Mouse (Mus musculus) midbrain, embryonic 11.5 days (tissue): ENCODE measurements around the gene St8sia1. TPM values are rescaled to one million over a fixed set of nuclear protein-coding genes. Genes with fewer than 3 reads are reported as not detected.

ENCODE experiments used
- ATAC-seq: fragments of 200-750 bp; cut with Nextera tagmentation; 2 replicates; pipeline ENCODE4 v1.8.0; 2017; ENCODE audit warnings: moderate TSS enrichment, moderate library complexity; ENCODE audit not compliant: low FRiP score
- DNase-seq: peaks from one replicate; pipeline ENCODE4 v3.0.0; 2015; ENCODE audit warnings: low spot score; ENCODE audit errors: missing footprints
- H3K27ac ChIP-seq: fragments of 300-500 bp; sonication (generic); 2 replicates; pipeline ENCODE4 v1.5.1; 2014; ENCODE audit warnings: low read depth, low read length
- H3K27me3 ChIP-seq: fragments of 300-500 bp; sonication (generic); 2 replicates; pipeline ENCODE4 v1.6.1; 2014; ENCODE audit warnings: mild to moderate bottlenecking, low read length, moderate library complexity, mixed read lengths; ENCODE audit not compliant: control insufficient read depth, insufficient read depth
- H3K36me3 ChIP-seq: fragments of 300-500 bp; sonication (generic); 2 replicates; pipeline ENCODE4 v1.6.1; 2014; ENCODE audit warnings: mild to moderate bottlenecking, low read length, moderate library complexity, mixed read lengths; ENCODE audit not compliant: control insufficient read depth, insufficient read depth
- H3K4me1 ChIP-seq: fragments of 300-500 bp; sonication (generic); 2 replicates; pipeline ENCODE4 v1.6.1; 2014; ENCODE audit warnings: low read length; ENCODE audit not compliant: control insufficient read depth, insufficient read depth
- H3K4me2 ChIP-seq: fragments of 300-500 bp; sonication (generic); 2 replicates; pipeline ENCODE4 v1.6.1; 2014; ENCODE audit warnings: mild to moderate bottlenecking, moderate library complexity
- H3K4me3 ChIP-seq: fragments of 300-500 bp; sonication (generic); 2 replicates; pipeline ENCODE4 v1.5.1; 2014; ENCODE audit warnings: low read depth, low read length
- H3K9ac ChIP-seq: fragments of 300-500 bp; sonication (generic); 2 replicates; pipeline ENCODE4 v1.6.1; 2014; ENCODE audit warnings: low read length
- H3K9me3 ChIP-seq: fragments of 300-500 bp; sonication (generic); 2 replicates; pipeline ENCODE4 v1.6.1; 2016; ENCODE audit warnings: low read length; ENCODE audit not compliant: control insufficient read depth
- WGBS: fragments of 180-500 bp; shearing (Covaris S2); extraction: QIAGEN DNeasy Blood & Tissue Kit; methylation state at CpG from one replicate; pipeline ENCODE4 v1.1.7; 2014; 5-methylcytosine and 5-hydroxymethylcytosine counted together
- polyA plus RNA-seq: library from polyadenylated mRNA; unstranded; fragments of >200 nt; fragmentation: Nextera tagmentation; extraction: Ambion mirVana; gene quantifications from 2 replicates; pipeline ENCODE4 v1.2.1, GENCODE M21; 2014

St8sia1 gene
- polyA plus RNA-seq, 1 experiment from 2014 or later = 3.8 TPM

DNA sequence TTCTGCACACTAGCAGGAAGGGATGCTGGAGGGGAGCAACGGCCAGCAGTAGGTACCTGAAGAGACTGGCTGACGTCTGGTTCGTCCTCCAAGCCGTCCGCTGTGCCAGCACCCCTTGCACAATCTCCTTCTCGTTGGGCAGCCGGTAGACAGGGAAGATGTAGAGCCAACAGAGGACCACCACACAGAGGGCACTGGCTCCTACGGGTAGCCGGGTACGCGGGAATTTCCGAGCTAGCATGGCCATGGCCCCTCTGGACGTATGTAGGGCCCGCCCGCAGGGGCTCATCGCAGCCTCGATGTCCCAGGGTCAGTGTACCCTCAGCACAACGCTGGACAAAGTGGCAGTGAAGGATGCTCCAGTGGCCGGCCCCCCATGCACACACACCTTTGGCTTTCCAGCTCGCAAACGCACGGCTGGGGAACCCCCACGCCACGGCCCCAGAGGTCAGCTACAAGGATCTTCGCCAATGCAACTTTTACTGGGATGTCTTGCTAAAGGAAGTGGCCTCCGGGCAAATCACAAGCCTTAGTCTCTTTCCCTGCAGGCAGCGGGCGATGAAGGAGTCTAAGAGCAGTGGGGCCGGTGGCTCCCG, 674 bp downstream of the St8sia1 start:
- H3K9ac ChIP-seq = peak overlapping the region; percentile 88
- H3K4me2 ChIP-seq = peak overlapping the region; percentile 90
- peak overlapping the region; percentile 86; the same call in 1 of the 2 replicates for H3K27ac ChIP-seq
- DNase-seq = no peak
- H3K4me3 ChIP-seq = peak overlapping the region; percentile 65
- peak; percentile 33 for ATAC-seq
- no peaks in the 10 kb centered on the region; the same call in 1 of the 2 replicates for H3K9me3 ChIP-seq
- WGBS = 25% methylated on average over 30 of the region's 30 CpGs
- H3K36me3 ChIP-seq = no peaks in the 10 kb centered on the region
- no peaks in the 10 kb centered on the region for H3K27me3 ChIP-seq
- H3K4me1 ChIP-seq = peaks cover 3% of the 10 kb centered on the region; the same call in 1 of the 2 replicates

DNA sequence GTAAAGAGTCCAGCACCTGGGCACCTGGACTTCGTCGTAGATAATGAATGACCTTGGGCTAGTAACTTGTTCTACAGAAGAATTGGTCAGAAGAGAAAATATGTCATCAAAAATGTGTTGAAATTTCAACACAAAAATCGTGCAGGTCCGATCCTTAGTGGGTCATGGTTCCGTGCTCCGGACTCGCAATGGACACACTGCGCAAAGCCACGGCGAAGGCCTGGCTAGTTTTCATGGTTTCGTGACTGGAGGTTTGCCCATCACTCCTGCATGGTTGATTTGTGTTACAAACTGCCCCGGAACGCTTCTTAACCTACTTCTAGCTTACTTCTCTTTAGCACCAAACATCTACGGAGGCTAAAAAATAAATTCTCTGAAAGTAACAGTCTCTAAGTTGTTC, 1.4 kb downstream of the St8sia1 start:
- Histone ChIP-seq H3K27me3 (no peaks in the 10 kb centered on the region), H3K4me1 (peaks cover 3% of the 10 kb centered on the region; the same call in 1 of the 2 replicates), H3K4me2 (peak overlapping the region; percentile 90), H3K4me3 (peak overlapping the region; percentile 65), H3K36me3 (no peaks in the 10 kb centered on the region), H3K9me3 (no peaks in the 10 kb centered on the region; the same call in 1 of the 2 replicates), H3K27ac (no peak overlapping the region), H3K9ac (no peak overlapping the region; the same call in 1 of the 2 replicates)
- DNase-seq (peak; percentile 79), ATAC-seq (no peak)
- WGBS = 92% methylated on average over 14 of the region's 14 CpGs

DNA sequence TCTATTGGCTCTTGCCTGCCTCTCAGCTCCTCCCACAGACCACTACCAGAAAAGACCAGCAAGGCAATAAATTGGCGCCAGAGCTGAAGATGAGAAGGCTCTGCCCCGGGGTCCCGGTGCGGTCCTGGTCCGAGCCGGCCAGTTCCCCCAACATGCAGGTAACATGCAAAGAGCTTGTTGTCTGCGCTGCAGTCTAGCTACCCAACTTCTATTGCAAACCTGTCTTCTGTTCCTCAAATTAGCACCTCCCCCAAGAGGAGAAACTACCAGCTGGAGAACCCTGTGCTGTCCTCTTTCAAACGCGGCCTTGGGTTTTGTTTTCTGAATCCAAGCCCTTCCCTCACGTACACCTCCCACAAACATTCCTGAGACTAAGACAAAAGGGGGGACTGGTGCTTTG, 1.8 kb downstream of the St8sia1 start:
- Histone ChIP-seq H3K27me3 (no peaks in the 10 kb centered on the region), H3K4me3 (peak overlapping the region; percentile 0; the same call in 1 of the 2 replicates), H3K9me3 (no peaks in the 10 kb centered on the region; the same call in 1 of the 2 replicates), H3K4me1 (peaks cover 3% of the 10 kb centered on the region; the same call in 1 of the 2 replicates), H3K4me2 (peak overlapping the region; percentile 90), H3K36me3 (no peaks in the 10 kb centered on the region), H3K9ac (no peak overlapping the region), H3K27ac (no peak overlapping the region)
- WGBS = 81% methylated on average over 10 of the region's 10 CpGs
- ATAC-seq (no peak), DNase-seq (peak; percentile 71)

DNA sequence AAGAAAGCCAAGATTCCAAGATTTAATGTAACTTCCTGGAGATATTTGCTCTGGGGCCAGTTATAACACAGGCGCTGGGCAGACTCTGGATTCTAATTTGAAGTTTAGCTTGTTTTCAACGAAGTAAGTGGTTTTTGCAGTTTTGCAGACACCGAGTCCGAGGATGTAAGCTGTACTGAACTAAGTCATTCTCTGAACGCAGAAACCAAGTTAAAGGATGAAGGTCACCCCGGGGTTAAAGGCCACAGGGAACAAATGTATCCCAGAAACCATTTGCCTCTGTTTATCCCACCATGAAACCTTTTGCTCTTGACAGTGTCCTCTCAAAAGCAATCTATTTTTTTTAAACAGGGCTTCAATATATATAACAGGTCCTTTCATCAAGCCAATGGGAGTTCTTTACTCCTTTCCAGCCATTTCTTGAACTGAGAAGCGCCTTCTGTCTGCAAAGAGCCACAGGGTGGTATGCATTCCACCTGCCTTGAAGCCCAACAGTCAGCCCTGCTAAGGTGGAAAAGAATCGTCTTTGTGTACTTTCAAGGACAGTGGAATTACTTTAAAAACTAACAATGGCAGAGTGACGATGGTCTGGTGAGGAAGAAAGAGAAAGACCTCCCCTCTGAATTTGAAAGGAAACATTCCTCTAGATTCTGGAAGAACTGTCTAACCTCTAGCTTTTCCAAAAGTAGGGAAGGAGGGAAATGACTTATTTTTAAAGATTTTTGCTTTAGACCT, 2.4 kb downstream of the St8sia1 start:
- DNase-seq = peak; percentile 82
- Histone ChIP-seq H3K9ac (no peak overlapping the region), H3K36me3 (no peaks in the 10 kb centered on the region), H3K4me3 (no peak overlapping the region), H3K4me1 (peaks cover 3% of the 10 kb centered on the region; the same call in 1 of the 2 replicates), H3K4me2 (peak overlapping the region; percentile 90), H3K9me3 (no peaks in the 10 kb centered on the region; the same call in 1 of the 2 replicates), H3K27ac (no peak overlapping the region), H3K27me3 (no peaks in the 10 kb centered on the region)
- 83% methylated on average over 9 of the region's 9 CpGs for WGBS
- ATAC-seq = no peak

DNA sequence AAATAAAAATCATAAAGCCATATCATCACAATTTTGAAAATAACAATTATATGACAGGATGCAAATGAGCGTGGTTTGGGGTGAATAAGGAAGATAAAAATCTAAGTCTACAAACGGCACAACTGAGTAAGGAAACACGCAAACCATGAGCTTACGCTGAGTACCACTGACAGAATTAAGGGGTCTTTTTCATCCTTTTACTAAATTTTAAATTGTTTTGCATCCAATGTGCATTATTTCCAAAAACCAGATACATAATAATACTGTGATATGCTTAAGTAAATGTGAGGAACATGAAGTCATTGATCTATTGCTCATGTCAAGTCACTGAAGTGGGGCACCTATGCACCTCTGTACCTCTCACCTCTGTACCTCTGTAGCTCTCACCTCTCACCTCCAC, 7.7 kb downstream of the St8sia1 start:
- H3K9ac ChIP-seq = no peak overlapping the region
- H3K4me1 ChIP-seq = no peaks in the 10 kb centered on the region
- DNase-seq = no peak
- H3K27ac ChIP-seq = no peak overlapping the region
- H3K27me3 ChIP-seq = no peaks in the 10 kb centered on the region
- H3K36me3 ChIP-seq = no peaks in the 10 kb centered on the region
- 89% methylated on average over 4 of the region's 4 CpGs for WGBS
- H3K4me2 ChIP-seq = no peak overlapping the region
- H3K9me3 ChIP-seq = no peaks in the 10 kb centered on the region; the same call in 1 of the 2 replicates
- no peak for ATAC-seq
- H3K4me3 ChIP-seq = no peak overlapping the region

DNA sequence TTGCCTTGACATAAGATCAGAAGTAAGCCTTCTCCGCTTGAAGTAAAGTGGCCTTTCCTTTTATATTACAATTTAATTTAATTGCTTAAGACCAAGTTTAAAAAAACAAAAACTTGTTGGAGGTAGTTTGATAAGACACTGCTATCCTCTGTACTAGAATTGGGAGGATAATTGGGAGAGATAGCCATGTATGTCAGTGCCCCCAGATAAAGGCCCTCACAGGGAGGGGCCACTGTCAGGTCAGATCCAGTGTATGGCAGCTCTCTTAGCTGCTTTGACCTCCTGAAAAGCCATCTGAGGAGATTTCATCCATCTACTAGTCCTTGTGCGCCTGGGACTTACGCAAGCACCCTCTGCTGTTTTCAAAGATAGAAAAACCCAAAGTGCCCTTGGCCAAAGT, 9.0 kb downstream of the St8sia1 start:
- DNase-seq (no peak), ATAC-seq (no peak)
- no peaks in the 10 kb centered on the region for H3K27me3 ChIP-seq
- H3K4me1 ChIP-seq = no peaks in the 10 kb centered on the region
- WGBS = 94% methylated on average over 3 of the region's 3 CpGs
- H3K36me3 ChIP-seq = no peaks in the 10 kb centered on the region
- H3K27ac ChIP-seq = no peak overlapping the region
- no peaks in the 10 kb centered on the region; the same call in 1 of the 2 replicates for H3K9me3 ChIP-seq
- no peak overlapping the region for H3K4me3 ChIP-seq
- no peak overlapping the region for H3K4me2 ChIP-seq
- no peak overlapping the region for H3K9ac ChIP-seq

DNA sequence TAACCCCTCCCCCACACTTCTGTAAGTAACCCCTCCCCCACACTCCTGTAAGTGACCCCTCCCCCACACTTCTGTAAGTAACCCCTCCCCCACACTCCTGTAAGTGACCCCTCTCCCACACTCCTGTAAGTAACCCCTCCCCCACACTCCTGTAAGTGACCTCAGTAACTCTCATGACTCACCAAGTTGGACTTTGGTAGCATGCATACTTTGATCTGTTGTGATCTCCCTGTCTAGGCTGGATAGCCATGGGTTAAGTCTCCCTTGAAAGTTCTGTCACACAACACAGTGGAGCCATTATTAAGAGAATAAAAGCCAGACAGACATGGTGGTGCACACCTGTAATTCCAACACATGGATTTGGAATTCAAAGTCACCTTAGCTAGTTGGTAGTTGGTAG, 11.1 kb downstream of the St8sia1 start:
- DNase-seq = no peak
- Histone ChIP-seq H3K9ac (no peak overlapping the region), H3K9me3 (no peaks in the 10 kb centered on the region), H3K27me3 (no peaks in the 10 kb centered on the region), H3K4me1 (no peaks in the 10 kb centered on the region), H3K36me3 (no peaks in the 10 kb centered on the region), H3K4me2 (no peak overlapping the region), H3K4me3 (no peak overlapping the region), H3K27ac (no peak overlapping the region)
- no peak for ATAC-seq

DNA sequence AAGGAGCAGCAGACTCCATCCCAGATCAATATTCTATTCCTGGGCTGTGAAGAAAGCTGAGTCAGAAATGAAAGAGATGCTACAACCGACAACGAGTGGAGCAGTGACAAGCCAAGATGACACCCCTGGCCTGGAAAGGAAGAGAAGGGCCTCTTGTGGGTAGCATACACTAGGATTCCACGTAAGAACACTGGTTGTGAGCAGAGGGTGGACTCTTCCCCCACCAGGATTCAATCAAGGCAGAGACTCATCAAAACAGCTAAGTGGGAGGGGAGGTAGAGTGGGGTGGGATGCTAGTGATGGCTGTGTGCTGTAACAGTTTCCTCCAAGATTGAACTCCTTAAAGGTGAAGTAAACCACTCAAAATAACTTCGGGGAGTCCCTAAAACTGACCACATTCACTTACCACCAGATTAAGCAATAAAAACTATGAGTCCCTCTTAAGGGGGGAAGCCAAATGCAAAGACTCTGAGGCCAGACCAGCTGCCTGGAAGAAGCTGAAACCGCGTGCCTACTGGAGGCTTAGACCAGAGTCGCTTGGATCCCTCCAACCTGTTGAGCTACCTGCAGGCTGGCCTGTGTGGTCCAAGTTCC, 11.8 kb downstream of the St8sia1 start:
- H3K27ac ChIP-seq = no peak overlapping the region
- no peaks in the 10 kb centered on the region for H3K4me1 ChIP-seq
- no peaks in the 10 kb centered on the region for H3K36me3 ChIP-seq
- no peak overlapping the region for H3K9ac ChIP-seq
- H3K4me3 ChIP-seq = no peak overlapping the region
- no peaks in the 10 kb centered on the region for H3K27me3 ChIP-seq
- H3K4me2 ChIP-seq = no peak overlapping the region
- no peak for ATAC-seq
- no peaks in the 10 kb centered on the region for H3K9me3 ChIP-seq
- WGBS = 92% methylated on average over 7 of the region's 7 CpGs
- DNase-seq = no peak
